Mouse (Mus musculus): ENCODE measurements at regions not wholly inside any gene's neighbourhood (a gene's known extent, or its start where the extent isn't known, plus 50 kb on each side); places are given as distances from the start of the nearest gene placed in this dataset.

DNA sequence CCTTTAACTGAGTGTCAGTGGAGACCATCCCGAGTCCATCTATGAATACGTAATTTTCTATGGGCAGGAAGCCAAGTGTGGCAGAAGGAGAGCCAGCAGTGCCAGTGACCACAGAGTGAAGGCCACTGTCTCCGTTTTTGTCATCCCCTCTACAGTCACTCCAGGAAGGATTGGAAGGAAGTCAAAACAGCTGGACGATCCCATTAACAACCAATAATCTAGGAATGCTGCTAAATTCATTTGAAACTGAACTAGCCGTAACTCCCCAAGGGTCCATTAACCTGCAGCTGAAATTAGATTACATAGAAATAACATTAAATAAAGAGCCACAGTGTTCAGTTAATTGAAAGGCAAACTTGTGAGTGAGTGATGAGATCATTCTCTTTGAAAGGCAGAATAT lies 2220.5 kb upstream of the Lrrc6 start:
- Histone ChIP-seq H3K9ac (ENCODE audit: insufficient read depth, low read depth) (no peak overlapping the region), H3K9me3 (replicated peaks; ENCODE audit: low read length) (peaks cover 62% of the 10 kb centered on the region), H3K27me3 (replicated peaks) (no peaks in the 10 kb centered on the region), H3K27ac (ENCODE audit: insufficient read depth, low read depth) (no peak overlapping the region), H3K36me3 (replicated peaks in 1 of 2; ENCODE audit: control insufficient read depth in 1 of 2, insufficient read depth in 1 of 2, low read length in 1 of 2) (no peaks in the 10 kb centered on the region), H3K4me2 (ENCODE audit: insufficient read depth, low read depth, poor library complexity, severe bottlenecking) (no peak overlapping the region), H3K4me1 (ENCODE audit: control insufficient read depth in 1 of 2, insufficient read depth in 2 of 2) (no peaks in the 10 kb centered on the region), H3K79me2 (replicated peaks; ENCODE audit: control insufficient read depth, extremely low read depth, insufficient read depth, poor library complexity, severe bottlenecking) (no peaks in the 10 kb centered on the region), H3K4me3 (replicated peaks in 1 of 3; ENCODE audit: low read depth in 2 of 3, low read length in 2 of 3, poor library complexity in 1 of 3) (no peak overlapping the region)
- in situ Hi-C loops (cut with MboI; ENCODE audit: low pct_ligation_motif_present, low pct_unique_long_range_greater_than_20kb, low sequenced_read_pairs) (no loop called here), dilution Hi-C loops (cut with MboI; ENCODE audit: extremely low pct_ligation_motif_present, extremely low pct_unique_long_range_greater_than_20kb, low sequenced_read_pairs) (no loop called here)
- no peak for TF ChIP-seq ZKSCAN1 (IDR thresholded peaks at IDR 0.05; ENCODE audit: borderline replicate concordance, low read depth, low read length)
- no peak for TF ChIP-seq NRF1 (IDR thresholded peaks at IDR 0.05; ENCODE audit: low read depth, low read length)
- no peak for TF ChIP-seq MAFK (IDR thresholded peaks at IDR 0.05; ENCODE audit: insufficient replicate concordance, low read length)
- no peak for TF ChIP-seq BHLHE40 (IDR thresholded peaks at IDR 0.05; ENCODE audit: low read depth, low read length)
- TF ChIP-seq UBTF (IDR thresholded peaks at IDR 0.05; ENCODE audit: low read depth, low read length) = no peak
- TF ChIP-seq MYC (IDR thresholded peaks at IDR 0.05; ENCODE audit: low read depth, low read length) = no peak
- TF ChIP-seq TCF12 (IDR thresholded peaks at IDR 0.05; ENCODE audit: low read depth, low read length) = no peak
- TF ChIP-seq RCOR1 (conservative IDR thresholded peaks at IDR 0.05; ENCODE audit: low read depth, low read length) = no peak
- no peak for TF ChIP-seq CTCF (conservative IDR thresholded peaks at IDR 0.05 in 1 of 2, IDR thresholded peaks at IDR 0.05 in 1 of 2; ENCODE audit: low read depth in 2 of 2, low read length in 2 of 2)
- no peak for TF ChIP-seq POLR2AphosphoS2 (IDR thresholded peaks at IDR 0.05; ENCODE audit: low read depth, low read length)
- TF ChIP-seq ELF1 (IDR thresholded peaks at IDR 0.05; ENCODE audit: low read depth, low read length) = no peak
- TF ChIP-seq KAT2A (IDR thresholded peaks at IDR 0.05; ENCODE audit: insufficient replicate concordance, low read length) = no peak
- no peak for TF ChIP-seq E2F4 (IDR thresholded peaks at IDR 0.05; ENCODE audit: insufficient replicate concordance, low read depth, low read length)
- no peak for TF ChIP-seq JUND (conservative IDR thresholded peaks at IDR 0.05; ENCODE audit: low read depth, low read length)
- no peak for TF ChIP-seq MAX (IDR thresholded peaks at IDR 0.05; ENCODE audit: low read length)
- TF ChIP-seq EP300 (IDR thresholded peaks at IDR 0.05; ENCODE audit: low read length) = no peak
- TF ChIP-seq CHD2 (IDR thresholded peaks at IDR 0.05; ENCODE audit: low read length) = no peak
- DNase-seq (ENCODE audit: extremely low read depth) = no peak

DNA sequence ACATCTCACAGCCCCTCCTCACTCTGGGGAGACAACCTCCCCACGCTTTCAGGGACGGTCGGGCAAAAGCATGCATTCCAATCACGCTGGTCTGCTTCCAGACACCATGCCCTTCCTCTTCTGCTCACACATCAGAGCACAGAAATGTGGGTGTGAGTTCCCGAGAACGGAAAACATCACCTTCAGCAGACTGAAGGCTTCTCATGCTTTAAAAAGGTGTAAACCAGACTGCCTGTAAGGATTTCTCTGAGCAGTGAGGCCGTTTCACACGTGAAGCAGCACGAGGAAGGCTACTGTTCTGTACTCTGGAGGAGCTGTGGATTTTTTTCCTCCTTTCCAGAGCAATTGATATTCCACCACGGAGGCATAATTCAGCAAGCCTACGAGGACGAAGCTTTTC lies 2218.8 kb upstream of the Lrrc6 start:
- Histone ChIP-seq H3K79me2 (replicated peaks; ENCODE audit: control insufficient read depth, extremely low read depth, insufficient read depth, poor library complexity, severe bottlenecking) (no peaks in the 10 kb centered on the region), H3K27me3 (replicated peaks) (no peaks in the 10 kb centered on the region), H3K4me3 (replicated peaks in 1 of 3; ENCODE audit: low read depth in 2 of 3, low read length in 2 of 3, poor library complexity in 1 of 3) (no peak overlapping the region), H3K4me1 (ENCODE audit: control insufficient read depth in 1 of 2, insufficient read depth in 2 of 2) (no peaks in the 10 kb centered on the region), H3K9ac (ENCODE audit: insufficient read depth, low read depth) (no peak overlapping the region), H3K9me3 (replicated peaks; ENCODE audit: low read length) (peaks cover 64% of the 10 kb centered on the region), H3K36me3 (replicated peaks in 1 of 2; ENCODE audit: control insufficient read depth in 1 of 2, insufficient read depth in 1 of 2, low read length in 1 of 2) (no peaks in the 10 kb centered on the region), H3K4me2 (ENCODE audit: insufficient read depth, low read depth, poor library complexity, severe bottlenecking) (no peak overlapping the region), H3K27ac (ENCODE audit: insufficient read depth, low read depth) (no peak overlapping the region)
- dilution Hi-C loops (cut with MboI; ENCODE audit: extremely low pct_ligation_motif_present, extremely low pct_unique_long_range_greater_than_20kb, low sequenced_read_pairs) = no loop called here
- in situ Hi-C loops (cut with MboI; ENCODE audit: low pct_ligation_motif_present, low pct_unique_long_range_greater_than_20kb, low sequenced_read_pairs) = no loop called here
- TF ChIP-seq NELFE (IDR thresholded peaks at IDR 0.05; ENCODE audit: low read depth, low read length) = no peak
- TF ChIP-seq JUN (IDR thresholded peaks at IDR 0.05; ENCODE audit: insufficient read depth, low read depth, low read length) = no peak
- no peak for TF ChIP-seq SMC3 (IDR thresholded peaks at IDR 0.05; ENCODE audit: low read depth, low read length)
- no peak for TF ChIP-seq MAFK (IDR thresholded peaks at IDR 0.05; ENCODE audit: insufficient replicate concordance, low read length)
- no peak for TF ChIP-seq POLR2AphosphoS2 (IDR thresholded peaks at IDR 0.05; ENCODE audit: low read depth, low read length)
- no peak for TF ChIP-seq BHLHE40 (IDR thresholded peaks at IDR 0.05; ENCODE audit: low read depth, low read length)
- no peak for TF ChIP-seq USF2 (conservative IDR thresholded peaks at IDR 0.05; ENCODE audit: low read depth, low read length)
- no peak for TF ChIP-seq ETS1 (conservative IDR thresholded peaks at IDR 0.05; ENCODE audit: low read depth, low read length)
- no peak for DNase-seq (ENCODE audit: extremely low read depth)

Measured in CH12.LX (cell line).